Mouse (Mus musculus) left cerebral cortex, postnatal 14 days (tissue): Measurements from ENCODE around the gene Ttc30b. TPM values are rescaled to one million over a fixed set of nuclear protein-coding genes. Genes with fewer than 3 reads are reported as not detected.

ENCODE experiments used
- total RNA-seq, 2 experiments: library from RNA; stranded (reverse); gene quantifications; 2 replicates each; pipeline ENCODE4 v1.2.3; 2021

The Ttc30b gene
- total RNA-seq, 2 experiments from 2014 or later, result 10.1 to 11.5 TPM

Other genes with a start within 250 kb of the Ttc30b start
- 10 to 100 TPM; 10.3 to 13.0 TPM for gene Nfe2l2, start 233.9 kb downstream of the Ttc30b start, total RNA-seq
- 10 to 100 TPM; 50.9 to 54.8 TPM for gene Agps, start 106.4 kb downstream of the Ttc30b start, total RNA-seq
- under 1 TPM; 0.24 to 0.30 TPM for gene Ttc30a2, start 39.6 kb upstream of the Ttc30b start, total RNA-seq
- 1 to 10 TPM; 2.2 to 3.5 TPM for gene Ttc30a1, start 43.4 kb upstream of the Ttc30b start, total RNA-seq